Mouse (Mus musculus) ES-E14 (cell line): Measurements from ENCODE around the gene Rbfox2. TPM values are rescaled to one million over a fixed set of nuclear protein-coding genes. Genes with fewer than 3 reads are reported as not detected.

Experiments
- DNase-seq: peaks from one replicate; pipeline ENCODE4 v3.0.0-alpha.2; 2013; ENCODE audit warnings: low read depth, low spot score
- H3K27ac ChIP-seq: 2 replicates; pipeline ENCODE4 v1.5.1; 2012; ENCODE audit warnings: low read depth, mild to moderate bottlenecking, low read length, moderate library complexity, mixed read lengths; ENCODE audit not compliant: poor library complexity, insufficient read depth, severe bottlenecking
- H3K36me3 ChIP-seq: 2 replicates; pipeline ENCODE4 v1.6.1; 2012; ENCODE audit warnings: mild to moderate bottlenecking, low read length, moderate library complexity, mixed read lengths; ENCODE audit not compliant: control insufficient read depth, poor library complexity, insufficient read depth, severe bottlenecking
- H3K4me1 ChIP-seq, 2 experiments: fragments of 150-350 bp in 1 of 2; sonication (generic) in 1 of 2; 2 replicates each; pipeline ENCODE4 v1.6.1; 2012; ENCODE audit warnings: low read length in 2 of 2, mild to moderate bottlenecking in 1 of 2, mixed read lengths in 1 of 2; ENCODE audit not compliant: control insufficient read depth in 2 of 2, insufficient read depth in 2 of 2, poor library complexity in 1 of 2
- H3K4me3 ChIP-seq, 2 experiments: fragments of 150-350 bp in 1 of 2; sonication (generic) in 1 of 2; 2 replicates each; pipeline ENCODE4 v1.5.1; 2012; ENCODE audit warnings: low read length in 2 of 2, low read depth in 1 of 2, mild to moderate bottlenecking in 1 of 2, mixed read lengths in 1 of 2; ENCODE audit not compliant: insufficient read depth in 1 of 2, poor library complexity in 1 of 2, severe bottlenecking in 1 of 2
- H3K9ac ChIP-seq: 2 replicates; pipeline ENCODE4 v1.6.1; 2012; ENCODE audit warnings: low read depth, mild to moderate bottlenecking, low read length, mixed read lengths; ENCODE audit not compliant: poor library complexity, insufficient read depth, severe bottlenecking
- H3K9me3 ChIP-seq: fragments of 150-350 bp; sonication (generic); 2 replicates; pipeline ENCODE4 v1.6.1; 2012; ENCODE audit warnings: low read depth, mild to moderate bottlenecking, low read length; ENCODE audit not compliant: control insufficient read depth, insufficient read depth
- CHD2 ChIP-seq: IDR thresholded peaks from 2 replicates; pipeline ENCODE4 v1.6.1; 2014; ENCODE audit warnings: mild to moderate bottlenecking, low read depth, low read length, inconsistent platforms
- HCFC1 ChIP-seq: IDR thresholded peaks from 2 replicates; pipeline ENCODE4 v1.6.1; 2012; ENCODE audit warnings: low read length, inconsistent platforms, borderline replicate concordance; ENCODE audit not compliant: insufficient read depth
- MAFK ChIP-seq: IDR thresholded peaks from 2 replicates; pipeline ENCODE4 v1.6.1; 2014; ENCODE audit warnings: mild to moderate bottlenecking, low read depth, low read length, inconsistent platforms; ENCODE audit not compliant: insufficient read depth
- ZC3H11A ChIP-seq: IDR thresholded peaks from 2 replicates; pipeline ENCODE4 v1.6.1; 2012; ENCODE audit warnings: low read depth, mild to moderate bottlenecking, inconsistent platforms, low read length, borderline replicate concordance
- ZNF384 ChIP-seq: IDR thresholded peaks from 2 replicates; pipeline ENCODE4 v1.6.1; 2012; ENCODE audit warnings: low read depth, low read length, inconsistent platforms
- in situ Hi-C, 2 experiments: fragments of 600-800 bp; cut with MboI; formaldehyde crosslinking; loops; one replicate each; pipeline ENCODE4 v1.15.1; 2025; ENCODE audit warnings: low sequenced_read_pairs in 2 of 2, inconsistent platforms in 1 of 2; ENCODE audit not compliant: unreplicated experiment in 2 of 2
- total RNA-seq: library from RNA; depleted of rRNA; stranded (reverse); fragments of 300-350 nt; gene quantifications from 2 replicates; pipeline ENCODE4 v1.2.3, GENCODE M21; 2012

Gene Rbfox2
- total RNA-seq, 1 experiment: 56.4 TPM

- Histone ChIP-seq H3K4me1 (peaks cover 6 to 9% of the 10 kb centered on the region in 2 experiments; a peak in 3 of 4 replicates), H3K4me3 (no peak overlapping the region), H3K36me3 (peaks cover 6% of the 10 kb centered on the region; the same call in 1 of the 2 replicates), H3K9me3 (no peaks in the 10 kb centered on the region), H3K9ac (no peak overlapping the region), H3K27ac (no peak overlapping the region)
- in situ Hi-C loops: no loop called here
- DNase-seq: no peak
- TF ChIP-seq HCFC1 (no peak), ZNF384 (no peak), CHD2 (no peak), MAFK (no peak), ZC3H11A (no peak)
These were observed 5.7 kb downstream of the Rbfox2 start for GRCm38 (mm10) chr15:77301122-77301521.

- no peak for DNase-seq
- H3K27ac ChIP-seq: no peak overlapping the region
- no peak overlapping the region for H3K9ac ChIP-seq
- in situ Hi-C loops: no loop called here
- no peak overlapping the region for H3K4me3 ChIP-seq
- TF ChIP-seq MAFK (no peak), HCFC1 (no peak)
- H3K9me3 ChIP-seq: no peaks in the 10 kb centered on the region
- H3K4me1 ChIP-seq: peaks cover 2 to 6% of the 10 kb centered on the region in 2 experiments; a peak in 3 of 4 replicates
- H3K36me3 ChIP-seq: peaks cover 6% of the 10 kb centered on the region; the same call in 1 of the 2 replicates
These were observed 8.2 kb downstream of the Rbfox2 start for GRCm38 (mm10) chr15:77298564-77298963.

- DNase-seq: no peak
- TF ChIP-seq HCFC1 (no peak), ZC3H11A (no peak), CHD2 (no peak), ZNF384 (no peak), MAFK (no peak)
These were observed 10.2 kb downstream of the Rbfox2 start for GRCm38 (mm10) chr15:77296635-77297034.

GRCm38 (mm10) chr15:77293493-77293892 lies 13.3 kb downstream of the Rbfox2 start:
- DNase-seq: no peak
- peaks cover 4% of the 10 kb centered on the region in 2 experiments; a peak in 1 of 4 replicates for H3K4me1 ChIP-seq
- H3K4me3 ChIP-seq: no peak overlapping the region
- H3K9me3 ChIP-seq: no peaks in the 10 kb centered on the region
- TF ChIP-seq CHD2: no peak
- TF ChIP-seq ZC3H11A: no peak
- no peak for TF ChIP-seq MAFK
- TF ChIP-seq ZNF384: no peak
- no peak for TF ChIP-seq HCFC1
- H3K27ac ChIP-seq: no peak overlapping the region
- no peaks in the 10 kb centered on the region for H3K36me3 ChIP-seq
- no peak overlapping the region for H3K9ac ChIP-seq
- in situ Hi-C loops: no loop called here

More at GRCm38 (mm10) chr15:77296635-77297034, 10.2 kb downstream of the Rbfox2 start:
- Histone ChIP-seq H3K27ac (no peak overlapping the region), H3K9ac (no peak overlapping the region), H3K36me3 (peaks cover 3% of the 10 kb centered on the region; the same call in 1 of the 2 replicates), H3K4me1 (peaks cover 1 to 3% of the 10 kb centered on the region in 2 experiments; a peak in 1 of 4 replicates), H3K4me3 (no peak overlapping the region), H3K9me3 (no peaks in the 10 kb centered on the region)
- in situ Hi-C loops: no loop called here

- Histone ChIP-seq H3K27ac (no peak overlapping the region), H3K36me3 (no peaks in the 10 kb centered on the region), H3K4me1 (peaks cover 4% of the 10 kb centered on the region in 2 experiments; a peak in 1 of 4 replicates), H3K9me3 (no peaks in the 10 kb centered on the region), H3K9ac (no peak overlapping the region), H3K4me3 (no peak overlapping the region)
- in situ Hi-C loops: no loop called here
- TF ChIP-seq MAFK: no peak
- no peak for TF ChIP-seq HCFC1
- TF ChIP-seq ZC3H11A: no peak
- TF ChIP-seq ZNF384: no peak
- no peak for TF ChIP-seq CHD2
- DNase-seq: no peak
These were observed 14.4 kb downstream of the Rbfox2 start for GRCm38 (mm10) chr15:77292381-77292780.
